Mouse (Mus musculus) embryonic facial prominence, embryonic 11.5 days (tissue): ENCODE data around the gene Gp1ba. TPM values are rescaled to one million over a fixed set of nuclear protein-coding genes. Genes with fewer than 3 reads are reported as not detected.
A peak's percentile ranks its signal among the peaks of the same experiment; 100 is the strongest.

Source experiments
- ATAC-seq: fragments of 200-750 bp; cut with Nextera tagmentation; replicated peaks from 2 replicates; pipeline ENCODE4 v1.8.0; 2017; ENCODE audit warnings: low read depth; ENCODE audit not compliant: insufficient number of reproducible peaks, low FRiP score, low TSS enrichment
- DNase-seq: peaks from one replicate; pipeline ENCODE4 v3.0.0-alpha.2; 2015; ENCODE audit warnings: low spot score
- H3K27ac ChIP-seq: fragments of 300-500 bp; sonication (generic); replicated peaks from 2 replicates; pipeline ENCODE4 v1.5.1; 2014; ENCODE audit warnings: mild to moderate bottlenecking, low read depth, low read length, control low read depth
- H3K27me3 ChIP-seq: fragments of 300-500 bp; sonication (generic); 2 replicates; pipeline ENCODE4 v1.6.1; 2014; ENCODE audit warnings: mild to moderate bottlenecking, low read length, moderate library complexity, mixed read lengths; ENCODE audit not compliant: control insufficient read depth, insufficient read depth
- H3K36me3 ChIP-seq: fragments of 300-500 bp; sonication (generic); replicated peaks from 2 replicates; pipeline ENCODE4 v1.6.1; 2014; ENCODE audit warnings: low read depth, mild to moderate bottlenecking, low read length, moderate library complexity, mixed read lengths; ENCODE audit not compliant: control insufficient read depth, insufficient read depth
- H3K4me1 ChIP-seq: fragments of 300-500 bp; sonication (generic); 2 replicates; pipeline ENCODE4 v1.6.1; 2014; ENCODE audit warnings: low read length, mixed read lengths; ENCODE audit not compliant: control insufficient read depth, insufficient read depth
- H3K4me2 ChIP-seq: fragments of 300-500 bp; sonication (generic); 2 replicates; pipeline ENCODE4 v1.6.1; 2014; ENCODE audit warnings: low read depth, mild to moderate bottlenecking, control low read depth, low read length, moderate library complexity
- H3K4me3 ChIP-seq: fragments of 300-500 bp; sonication (generic); 2 replicates; pipeline ENCODE4 v1.5.1; 2014; ENCODE audit warnings: low read depth, low read length, control low read depth
- H3K9ac ChIP-seq: fragments of 300-500 bp; sonication (generic); replicated peaks from 2 replicates; pipeline ENCODE4 v1.6.1; 2014; ENCODE audit warnings: mild to moderate bottlenecking, control low read depth, low read length
- H3K9me3 ChIP-seq: fragments of 300-500 bp; sonication (generic); replicated peaks from 2 replicates; pipeline ENCODE4 v1.6.1; 2016; ENCODE audit warnings: mild to moderate bottlenecking, low read length, inconsistent platforms, mixed read lengths; ENCODE audit not compliant: control insufficient read depth
- WGBS: fragments of 180-500 bp; shearing (Covaris S2); extraction: QIAGEN DNeasy Blood & Tissue Kit; methylation state at CpG from one replicate; pipeline ENCODE4 v1.1.7; 2014; 5-methylcytosine and 5-hydroxymethylcytosine counted together
- polyA plus RNA-seq: library from polyadenylated mRNA; unstranded; fragments of >200 nt; fragmentation: Nextera tagmentation; extraction: Ambion mirVana; gene quantifications from 2 replicates; pipeline ENCODE4 v1.2.1, GENCODE M21; 2014

The Gp1ba gene
- polyA plus RNA-seq, 1 experiment from 2014 or later: 0.93 TPM

- Histone ChIP-seq H3K36me3 (no peaks in the 10 kb centered on the region), H3K27me3 (no peaks in the 10 kb centered on the region), H3K4me2 (no peak overlapping the region), H3K9me3 (no peaks in the 10 kb centered on the region), H3K9ac (no peak overlapping the region), H3K27ac (no peak overlapping the region), H3K4me1 (no peaks in the 10 kb centered on the region), H3K4me3 (no peak overlapping the region)
- no peak for ATAC-seq
- WGBS: 49% methylated on average over 7 of the region's 7 CpGs
- DNase-seq: no peak
Measured at GRCm38 (mm10) chr11:70621972-70622814, 16.7 kb upstream of the Gp1ba start.

GRCm38 (mm10) chr11:70623053-70623742, 15.7 kb upstream of the Gp1ba start:
- Histone ChIP-seq H3K27ac (no peak overlapping the region), H3K36me3 (no peaks in the 10 kb centered on the region), H3K4me2 (no peak overlapping the region), H3K27me3 (no peaks in the 10 kb centered on the region), H3K4me3 (no peak overlapping the region), H3K9ac (no peak overlapping the region), H3K4me1 (no peaks in the 10 kb centered on the region), H3K9me3 (no peaks in the 10 kb centered on the region)
- no peak for ATAC-seq
- DNase-seq: no peak
- 84% methylated on average over 10 of the region's 10 CpGs for whole genome bisulfite sequencing

DNA sequence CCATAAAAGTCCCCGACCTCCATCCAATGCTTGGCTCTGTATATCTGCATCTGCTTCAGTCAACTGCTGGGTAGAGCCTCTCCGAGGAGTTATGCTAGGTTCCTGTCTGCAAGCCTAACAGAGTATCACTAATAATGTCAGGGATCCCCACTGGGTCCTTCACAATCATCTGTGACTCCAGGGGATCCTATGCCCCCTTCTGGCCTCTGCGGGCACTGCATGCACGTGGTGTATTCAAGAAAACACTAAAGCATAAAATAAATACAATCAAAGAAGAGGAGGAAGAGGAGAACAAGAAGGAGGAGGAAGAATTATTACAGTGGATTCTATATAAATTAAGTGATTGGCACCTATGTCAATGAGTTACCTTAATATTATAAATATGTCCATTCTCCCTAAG, 13.4 kb upstream of the Gp1ba start:
- Histone ChIP-seq H3K36me3 (no peaks in the 10 kb centered on the region), H3K27ac (no peak overlapping the region), H3K9me3 (no peaks in the 10 kb centered on the region), H3K4me1 (no peaks in the 10 kb centered on the region), H3K27me3 (no peaks in the 10 kb centered on the region), H3K4me3 (no peak overlapping the region), H3K4me2 (no peak overlapping the region), H3K9ac (no peak overlapping the region)
- peak; percentile 72 for DNase-seq
- 48% methylated on average over 4 of the region's 4 CpGs for WGBS
- ATAC-seq: no peak

DNA sequence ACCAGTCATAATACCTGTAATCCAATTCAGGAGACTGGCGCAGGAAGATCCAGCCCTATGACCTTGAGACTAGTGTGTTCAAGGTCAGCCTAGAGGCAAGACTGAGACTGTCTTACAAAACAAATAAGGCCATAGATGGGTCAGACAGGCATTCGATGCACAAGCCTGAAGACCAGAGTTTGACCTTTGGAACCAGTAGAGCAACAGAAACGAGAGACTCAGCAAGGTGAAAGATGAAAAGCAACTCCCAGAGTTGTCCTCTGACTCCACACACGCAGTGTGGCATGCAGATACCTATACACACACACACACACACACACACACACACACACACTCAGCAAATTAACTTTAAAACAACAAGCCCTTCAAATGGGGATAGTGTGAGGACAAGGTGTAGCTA, 12.0 kb upstream of the Gp1ba start:
- ATAC-seq (no peak), DNase-seq (no peak)
- H3K4me2 ChIP-seq: no peak overlapping the region
- H3K27ac ChIP-seq: no peak overlapping the region
- no peaks in the 10 kb centered on the region for H3K9me3 ChIP-seq
- H3K9ac ChIP-seq: no peak overlapping the region
- 78% methylated on average over 4 of the region's 4 CpGs for WGBS
- H3K4me3 ChIP-seq: no peak overlapping the region
- H3K4me1 ChIP-seq: no peaks in the 10 kb centered on the region
- no peaks in the 10 kb centered on the region for H3K36me3 ChIP-seq
- H3K27me3 ChIP-seq: no peaks in the 10 kb centered on the region

- Histone ChIP-seq H3K27ac (no peak overlapping the region), H3K4me1 (no peaks in the 10 kb centered on the region), H3K36me3 (no peaks in the 10 kb centered on the region), H3K4me3 (no peak overlapping the region), H3K9me3 (no peaks in the 10 kb centered on the region), H3K9ac (no peak overlapping the region), H3K4me2 (no peak overlapping the region), H3K27me3 (no peaks in the 10 kb centered on the region)
- no peak for ATAC-seq
- WGBS: 77% methylated on average over 2 of the region's 2 CpGs
- DNase-seq: no peak
Measured at GRCm38 (mm10) chr11:70628431-70628830, 10.5 kb upstream of the Gp1ba start.

GRCm38 (mm10) chr11:70629557-70629956, 9.4 kb upstream of the Gp1ba start:
- no peak overlapping the region for H3K27ac ChIP-seq
- ATAC-seq (no peak), DNase-seq (no peak)
- H3K27me3 ChIP-seq: no peaks in the 10 kb centered on the region
- no peak overlapping the region for H3K9ac ChIP-seq
- no peaks in the 10 kb centered on the region for H3K9me3 ChIP-seq
- no peak overlapping the region for H3K4me3 ChIP-seq
- no peak overlapping the region for H3K4me2 ChIP-seq
- H3K36me3 ChIP-seq: no peaks in the 10 kb centered on the region
- H3K4me1 ChIP-seq: no peaks in the 10 kb centered on the region
- WGBS: 58% methylated on average over 5 of the region's 5 CpGs

GRCm38 (mm10) chr11:70630129-70630528, 8.8 kb upstream of the Gp1ba start:
- Histone ChIP-seq H3K9ac (no peak overlapping the region), H3K4me1 (no peaks in the 10 kb centered on the region), H3K4me3 (no peak overlapping the region), H3K27ac (no peak overlapping the region), H3K4me2 (no peak overlapping the region), H3K9me3 (no peaks in the 10 kb centered on the region), H3K36me3 (no peaks in the 10 kb centered on the region), H3K27me3 (no peaks in the 10 kb centered on the region)
- ATAC-seq (no peak), DNase-seq (no peak)
- 63% methylated on average over 7 of the region's 7 CpGs for WGBS

- DNase-seq (no peak), ATAC-seq (no peak)
- no peak overlapping the region for H3K4me2 ChIP-seq
- WGBS: 81% methylated on average over 4 of the region's 4 CpGs
- no peak overlapping the region for H3K4me3 ChIP-seq
- H3K9ac ChIP-seq: no peak overlapping the region
- no peaks in the 10 kb centered on the region for H3K36me3 ChIP-seq
- no peaks in the 10 kb centered on the region for H3K27me3 ChIP-seq
- no peak overlapping the region for H3K27ac ChIP-seq
- no peaks in the 10 kb centered on the region for H3K4me1 ChIP-seq
- H3K9me3 ChIP-seq: no peaks in the 10 kb centered on the region
Measured at GRCm38 (mm10) chr11:70635601-70636000, 3.3 kb upstream of the Gp1ba start.
